Mouse (Mus musculus): Measurements from ENCODE around the gene Gm6525. TPM values are rescaled to one million over a fixed set of nuclear protein-coding genes. Genes with fewer than 3 reads are reported as not detected.

Gm6525 gene
- polyA plus RNA-seq, 1 experiment from 2014 or later, result 0.60 TPM

- Histone ChIP-seq H3K4me1 (replicated peaks) (0 out of 2 replicates have a peak, but pooled peaks cover 5% of the 10 kb centered on the region), H3K4me2 (no peak overlapping the region), H3K9ac (no peak overlapping the region), H3K9me3 (replicated peaks) (no peaks in the 10 kb centered on the region), H3K4me3 (no peak overlapping the region), H3K27ac (no peak overlapping the region), H3K27me3 (no peaks in the 10 kb centered on the region), H3K36me3 (no peaks in the 10 kb centered on the region)
- WGBS, result 92% methylated on average over 9 of the region's 9 CpGs
- ATAC-seq (replicated peaks; ENCODE audit: insufficient number of reproducible peaks, insufficient read depth, low FRiP score, low read depth), result no peak
These were observed 25.6 kb downstream of the Gm6525 start for GRCm38 (mm10) chr3:84199516-84199915.

GRCm38 (mm10) chr3:84200559-84201420, 26.9 kb downstream of the Gm6525 start:
- no peak overlapping the region for H3K4me3 ChIP-seq
- no peaks in the 10 kb centered on the region for H3K9me3 ChIP-seq (replicated peaks)
- H3K4me2 ChIP-seq, result no peak overlapping the region
- H3K9ac ChIP-seq, result no peak overlapping the region
- H3K4me1 ChIP-seq (replicated peaks), result 0 out of 2 replicates have a peak, but pooled peaks cover 5% of the 10 kb centered on the region
- no peak overlapping the region for H3K27ac ChIP-seq
- no peak for ATAC-seq (replicated peaks; ENCODE audit: insufficient number of reproducible peaks, insufficient read depth, low FRiP score, low read depth)
- no peaks in the 10 kb centered on the region for H3K27me3 ChIP-seq
- WGBS, result 74% methylated on average over 13 of the region's 13 CpGs
- no peaks in the 10 kb centered on the region for H3K36me3 ChIP-seq

DNA sequence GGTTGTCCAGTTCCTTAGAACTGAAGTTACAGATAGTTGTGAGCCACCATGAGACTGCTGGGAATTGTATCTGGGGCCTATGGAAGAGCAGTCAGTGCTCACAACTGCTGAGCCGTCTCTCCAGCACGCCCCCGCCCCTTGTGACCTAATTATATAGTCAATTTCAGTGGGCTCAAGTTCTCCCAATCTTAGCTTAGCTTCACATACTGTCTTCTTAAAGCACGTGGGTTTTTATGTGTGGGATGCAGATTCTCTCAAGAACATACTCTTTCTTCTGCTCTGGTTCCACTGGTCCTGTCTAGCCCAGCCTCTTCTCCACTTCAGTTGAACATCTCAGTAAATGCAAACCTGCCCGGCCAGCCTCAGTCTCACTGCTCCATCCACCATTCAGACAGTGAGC, 30.7 kb downstream of the Gm6525 start:
- Histone ChIP-seq H3K4me1 (replicated peaks) (0 out of 2 replicates have a peak, but pooled peaks cover 5% of the 10 kb centered on the region), H3K9me3 (replicated peaks) (no peaks in the 10 kb centered on the region), H3K27ac (no peak overlapping the region), H3K36me3 (no peaks in the 10 kb centered on the region), H3K27me3 (no peaks in the 10 kb centered on the region), H3K4me2 (no peak overlapping the region), H3K4me3 (no peak overlapping the region), H3K9ac (no peak overlapping the region)
- no peak for ATAC-seq (replicated peaks; ENCODE audit: insufficient number of reproducible peaks, insufficient read depth, low FRiP score, low read depth)
- 79% methylated on average over 5 of the region's 5 CpGs for WGBS

DNA sequence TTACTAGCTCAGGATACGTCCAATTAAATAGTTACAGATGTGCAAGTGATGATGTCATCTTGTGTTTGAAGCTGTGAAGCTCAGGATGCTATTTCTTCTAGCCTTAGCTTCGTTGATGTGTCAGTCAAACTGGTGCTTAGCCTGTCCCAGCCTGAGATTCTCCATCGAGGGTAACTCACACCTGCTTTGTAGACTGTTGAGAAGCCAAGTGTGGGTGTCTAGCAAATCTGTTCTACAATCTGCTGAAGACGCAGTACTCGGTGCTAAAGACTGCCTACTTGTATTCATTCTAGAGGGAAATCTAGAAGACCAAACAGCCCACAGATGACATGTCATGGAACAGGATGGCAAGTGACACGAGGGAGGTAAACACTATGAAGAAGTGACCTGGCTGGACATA, 31.7 kb downstream of the Gm6525 start:
- H3K9me3 ChIP-seq (replicated peaks), result no peaks in the 10 kb centered on the region
- 0 out of 2 replicates have a peak, but pooled peaks cover 1% of the 10 kb centered on the region for H3K4me1 ChIP-seq (replicated peaks)
- no peak overlapping the region for H3K4me3 ChIP-seq
- H3K9ac ChIP-seq, result no peak overlapping the region
- H3K4me2 ChIP-seq, result no peak overlapping the region
- no peaks in the 10 kb centered on the region for H3K27me3 ChIP-seq
- no peak overlapping the region for H3K27ac ChIP-seq
- ATAC-seq (replicated peaks; ENCODE audit: insufficient number of reproducible peaks, insufficient read depth, low FRiP score, low read depth), result no peak
- H3K36me3 ChIP-seq, result no peaks in the 10 kb centered on the region
- WGBS, result 78% methylated on average over 6 of the region's 6 CpGs

GRCm38 (mm10) chr3:84206106-84206505, 32.2 kb downstream of the Gm6525 start:
- Histone ChIP-seq H3K27me3 (no peaks in the 10 kb centered on the region), H3K4me1 (replicated peaks) (no peaks in the 10 kb centered on the region)
- WGBS, result 78% methylated on average over 3 of the region's 3 CpGs

DNA sequence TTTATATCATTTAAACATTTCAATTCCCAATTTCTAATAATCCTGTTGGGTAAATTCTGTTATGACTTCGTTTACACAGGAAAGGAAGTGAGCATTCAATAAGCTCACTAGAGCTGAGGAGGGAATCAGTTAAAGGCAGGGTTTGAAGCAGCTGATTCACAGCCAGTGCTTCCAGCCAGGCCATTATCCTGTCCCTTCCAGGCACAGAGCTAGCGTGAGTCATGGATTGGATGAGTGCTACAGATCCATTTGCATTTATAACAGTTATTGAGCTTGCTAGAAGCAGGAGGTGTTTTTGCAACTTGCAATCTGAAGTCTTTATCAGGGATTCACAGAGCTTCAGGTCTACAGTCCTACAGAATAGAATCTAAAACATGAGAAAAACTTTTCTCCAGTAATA, 33.5 kb downstream of the Gm6525 start:
- Histone ChIP-seq H3K27me3 (no peaks in the 10 kb centered on the region), H3K4me2 (no peak overlapping the region), H3K9me3 (replicated peaks) (no peaks in the 10 kb centered on the region), H3K4me3 (no peak overlapping the region), H3K4me1 (replicated peaks) (no peaks in the 10 kb centered on the region), H3K27ac (no peak overlapping the region), H3K9ac (no peak overlapping the region), H3K36me3 (no peaks in the 10 kb centered on the region)
- no peak for ATAC-seq (replicated peaks; ENCODE audit: insufficient number of reproducible peaks, insufficient read depth, low FRiP score, low read depth)
- 50% methylated on average over 2 of the region's 2 CpGs for WGBS

More at GRCm38 (mm10) chr3:84206106-84206505, 32.2 kb downstream of the Gm6525 start:
- H3K36me3 ChIP-seq, result no peaks in the 10 kb centered on the region
- H3K4me2 ChIP-seq, result no peak overlapping the region
- no peak overlapping the region for H3K9ac ChIP-seq
- no peak overlapping the region for H3K4me3 ChIP-seq
- H3K9me3 ChIP-seq (replicated peaks), result no peaks in the 10 kb centered on the region
- no peak overlapping the region for H3K27ac ChIP-seq
- ATAC-seq (replicated peaks; ENCODE audit: insufficient number of reproducible peaks, insufficient read depth, low FRiP score, low read depth), result no peak

DNA sequence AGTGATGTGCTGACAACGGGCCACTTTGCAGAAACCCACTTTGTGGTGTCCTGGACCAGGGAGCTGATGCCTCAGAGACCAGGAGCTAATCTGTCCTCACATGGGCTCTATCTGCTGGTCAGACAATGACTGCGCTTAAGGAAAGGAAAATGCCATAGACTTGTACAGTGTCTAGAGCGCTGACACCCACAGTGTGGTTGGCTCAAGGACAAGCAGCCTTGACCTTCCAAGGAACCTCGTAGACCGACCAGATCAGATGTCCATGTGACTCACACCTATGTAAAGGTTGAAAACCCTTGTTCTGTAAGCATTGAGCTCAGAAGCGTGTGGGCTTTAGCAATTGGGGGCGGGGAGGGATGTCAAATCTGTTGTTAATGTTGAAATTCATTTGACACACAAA, 34.6 kb downstream of the Gm6525 start:
- H3K36me3 ChIP-seq, result no peaks in the 10 kb centered on the region
- H3K9me3 ChIP-seq (replicated peaks), result no peaks in the 10 kb centered on the region
- no peak for ATAC-seq (replicated peaks; ENCODE audit: insufficient number of reproducible peaks, insufficient read depth, low FRiP score, low read depth)
- no peaks in the 10 kb centered on the region for H3K27me3 ChIP-seq
- no peak overlapping the region for H3K9ac ChIP-seq
- no peak overlapping the region for H3K4me2 ChIP-seq
- no peak overlapping the region for H3K27ac ChIP-seq
- H3K4me3 ChIP-seq, result no peak overlapping the region
- no peaks in the 10 kb centered on the region for H3K4me1 ChIP-seq (replicated peaks)
- 89% methylated on average over 7 of the region's 7 CpGs for WGBS

DNA sequence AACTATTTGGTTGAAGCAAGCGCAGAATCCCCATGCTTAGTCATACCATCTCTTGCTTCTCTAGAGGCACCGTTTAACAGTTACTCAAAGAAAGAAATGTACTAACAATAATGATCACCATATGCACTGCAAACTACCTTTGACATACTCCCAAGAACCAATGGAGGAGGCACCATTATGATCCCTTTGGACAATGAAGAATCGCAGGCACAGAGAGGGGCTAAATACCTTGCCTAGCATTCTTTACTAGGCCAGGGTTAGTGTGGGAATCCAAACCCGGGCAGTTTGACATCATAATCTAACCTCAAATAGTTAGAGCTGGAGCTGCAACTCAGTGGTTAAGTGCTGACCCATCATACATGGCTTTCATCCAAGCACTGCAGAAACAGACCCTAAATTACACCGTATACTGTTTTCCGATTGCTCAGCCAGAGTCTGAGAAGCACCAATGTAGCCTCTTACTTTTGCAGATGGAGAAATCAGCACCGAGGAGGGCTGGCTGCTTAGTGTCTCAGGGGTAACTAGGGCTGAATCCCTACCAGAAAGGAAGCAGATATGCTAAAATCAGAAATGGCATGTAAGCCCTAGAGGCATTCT, 35.1 kb downstream of the Gm6525 start:
- Histone ChIP-seq H3K36me3 (no peaks in the 10 kb centered on the region), H3K9me3 (replicated peaks) (no peaks in the 10 kb centered on the region), H3K4me1 (replicated peaks) (no peaks in the 10 kb centered on the region), H3K4me2 (no peak overlapping the region), H3K27ac (no peak overlapping the region), H3K27me3 (no peaks in the 10 kb centered on the region), H3K9ac (no peak overlapping the region), H3K4me3 (no peak overlapping the region)
- 81% methylated on average over 7 of the region's 7 CpGs for WGBS
- ATAC-seq (replicated peaks; ENCODE audit: insufficient number of reproducible peaks, insufficient read depth, low FRiP score, low read depth), result no peak

DNA sequence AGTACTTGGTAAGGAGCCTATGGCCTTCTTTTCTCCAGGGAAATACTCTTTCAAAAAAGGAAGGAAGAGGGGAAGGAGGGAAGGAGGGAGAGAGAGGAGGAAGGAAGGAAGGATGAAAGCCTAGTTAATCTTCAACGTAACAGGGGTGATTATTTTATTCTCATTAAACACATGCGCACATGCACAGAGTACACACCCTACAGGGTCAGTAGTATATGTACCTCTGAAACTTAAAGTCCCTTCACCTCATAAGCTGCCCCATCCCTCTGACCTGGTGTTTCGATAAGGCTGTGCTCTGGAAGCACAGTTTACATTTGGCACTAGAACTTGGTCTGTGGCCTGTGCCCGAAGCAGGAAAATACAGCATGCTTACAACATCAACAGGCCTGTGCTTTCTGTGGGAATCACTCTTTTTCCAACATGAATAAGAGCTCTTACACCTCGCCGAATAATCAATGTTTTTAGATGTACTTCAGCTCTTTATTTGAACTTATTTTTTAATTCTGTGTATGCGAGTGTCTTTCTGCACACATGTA, 37.5 kb downstream of the Gm6525 start:
- H3K9ac ChIP-seq, result no peak overlapping the region
- no peak overlapping the region for H3K27ac ChIP-seq
- no peaks in the 10 kb centered on the region for H3K4me1 ChIP-seq (replicated peaks)
- WGBS, result 85% methylated on average over 7 of the region's 7 CpGs
- H3K27me3 ChIP-seq, result no peaks in the 10 kb centered on the region
- no peak for ATAC-seq (replicated peaks; ENCODE audit: insufficient number of reproducible peaks, insufficient read depth, low FRiP score, low read depth)
- no peaks in the 10 kb centered on the region for H3K9me3 ChIP-seq (replicated peaks)
- H3K4me3 ChIP-seq, result no peak overlapping the region
- no peaks in the 10 kb centered on the region for H3K36me3 ChIP-seq
- no peak overlapping the region for H3K4me2 ChIP-seq

- no peak overlapping the region for H3K4me3 ChIP-seq
- H3K27me3 ChIP-seq, result peaks cover 5% of the 10 kb centered on the region; the same call in 1 of the 2 replicates
- no peak for ATAC-seq (replicated peaks; ENCODE audit: insufficient number of reproducible peaks, insufficient read depth, low FRiP score, low read depth)
- H3K27ac ChIP-seq, result no peak overlapping the region
- H3K9ac ChIP-seq, result no peak overlapping the region
- no peaks in the 10 kb centered on the region for H3K9me3 ChIP-seq (replicated peaks)
- no peaks in the 10 kb centered on the region for H3K36me3 ChIP-seq
- H3K4me1 ChIP-seq (replicated peaks), result no peaks in the 10 kb centered on the region
- no peak overlapping the region for H3K4me2 ChIP-seq
- WGBS, result 72% methylated on average over 6 of the region's 6 CpGs
These were observed 40.6 kb downstream of the Gm6525 start for GRCm38 (mm10) chr3:84214501-84214900.

GRCm38 (mm10) chr3:84215253-84215652, 41.3 kb downstream of the Gm6525 start:
- ATAC-seq (replicated peaks; ENCODE audit: insufficient number of reproducible peaks, insufficient read depth, low FRiP score, low read depth), result no peak
- peaks cover 5% of the 10 kb centered on the region for H3K4me1 ChIP-seq (replicated peaks)

More at GRCm38 (mm10) chr3:84215253-84215652, 41.3 kb downstream of the Gm6525 start:
- no peak overlapping the region for H3K9ac ChIP-seq
- no peak overlapping the region for H3K4me2 ChIP-seq
- no peaks in the 10 kb centered on the region for H3K9me3 ChIP-seq (replicated peaks)
- 60% methylated on average over 9 of the region's 9 CpGs for WGBS
- no peak overlapping the region for H3K27ac ChIP-seq
- no peak overlapping the region for H3K4me3 ChIP-seq
- no peaks in the 10 kb centered on the region for H3K36me3 ChIP-seq
- H3K27me3 ChIP-seq, result peaks cover 5% of the 10 kb centered on the region; the same call in 1 of the 2 replicates

Data from heart, embryonic 15.5 days (tissue).